Comparison of ENCODE assay signal across 9 mouse cellular contexts in genomic region chr4:150706793-150707724, GRCm38 (mm10). TPM values are rescaled to one million over a fixed set of nuclear protein-coding genes. Genes with fewer than 3 reads are reported as not detected.
DNase-seq lines count a peak whose midpoint lies in the region; ATAC-seq and TF ChIP-seq lines count a peak whose summit lies in the region.
"Had no signal": no experiment of that assay in that cellular context is flagged by ENCODE, and none has a peak within 500 bp of the region (broad histone marks: within the 10 kb centered on the region; RNA-seq: fewer than 3 reads in every experiment).

No protein-coding gene starts in this region.

- DNase-seq in adrenal gland, adult 18-20 months (ENCODE audit: low spot score in 2 of 2), result peak; percentile 42 to 63
- peak; percentile 81 for DNase-seq in gastrocnemius, adult 18-20 months (ENCODE audit: low spot score)
- peak; percentile 54 for DNase-seq in lung, embryonic 14.5 days
- no peak for DNase-seq in embryo, embryonic 11 days
- DNase-seq in left cerebral cortex, postnatal 10 days (ENCODE audit: extremely low spot score in 1 of 2, low spot score in 2 of 2), result no peak

- H3K36me3 ChIP-seq in intestine, embryonic 15.5 days, result no peaks in the 10 kb centered on the region
- H3K36me3 ChIP-seq in lung, embryonic 14.5 days (ENCODE audit: insufficient read depth), result no peaks in the 10 kb centered on the region
- H3K36me3 ChIP-seq: limb, embryonic 12.5 days had no signal

- H3K4me2 ChIP-seq in intestine, embryonic 15.5 days (replicated peaks), result no peak overlapping the region
- H3K4me2 ChIP-seq in lung, embryonic 14.5 days, result no peak overlapping the region
- H3K4me2 ChIP-seq: limb, embryonic 12.5 days had no signal

- 54% methylated on average over 19 of the region's 19 CpGs for WGBS in intestine, embryonic 15.5 days
- 44% methylated on average over 19 of the region's 19 CpGs for WGBS in lung, embryonic 14.5 days

- H3K4me1 ChIP-seq in intestine, embryonic 15.5 days (replicated peaks), result peaks cover 17% of the 10 kb centered on the region
- H3K4me1 ChIP-seq in lung, embryonic 14.5 days (ENCODE audit: insufficient read depth), result peaks cover 14% of the 10 kb centered on the region

- peak; percentile 32; the same call in 1 of the 2 replicates for ATAC-seq in intestine, embryonic 15.5 days
- peak; percentile 50 for ATAC-seq in lung, embryonic 14.5 days (ENCODE audit: insufficient read depth)
- no peak for ATAC-seq in megakaryocyte-erythroid progenitor cell, adult 5-6 weeks (replicated peaks; ENCODE audit: low FRiP score, low TSS enrichment, poor library complexity, severe bottlenecking)
- ATAC-seq in erythroid progenitor cell, adult 5-6 weeks (replicated peaks; ENCODE audit: low FRiP score, poor library complexity, severe bottlenecking), result no peak

- H3K9me3 ChIP-seq in intestine, embryonic 15.5 days, result no peaks in the 10 kb centered on the region
- H3K9me3 ChIP-seq in lung, embryonic 14.5 days (ENCODE audit: low read depth, low read length), result no peaks in the 10 kb centered on the region
- H3K9me3 ChIP-seq: limb, embryonic 12.5 days had no signal

- H3K27me3 ChIP-seq in intestine, embryonic 15.5 days (replicated peaks), result no peaks in the 10 kb centered on the region
- H3K27me3 ChIP-seq in lung, embryonic 14.5 days (ENCODE audit: insufficient read depth, low read length), result no peaks in the 10 kb centered on the region

- no peak overlapping the region for H3K27ac ChIP-seq in intestine, embryonic 15.5 days
- H3K27ac ChIP-seq in lung, embryonic 14.5 days (ENCODE audit: low read depth), result no peak overlapping the region
- H3K27ac ChIP-seq: limb, embryonic 12.5 days had no signal

- no peak overlapping the region for H3K4me3 ChIP-seq in intestine, embryonic 15.5 days (replicated peaks)
- no peak overlapping the region for H3K4me3 ChIP-seq in lung, embryonic 14.5 days (ENCODE audit: low read depth, low read length)
- H3K4me3 ChIP-seq: limb, embryonic 12.5 days had no signal

- intact Hi-C loops in left cerebral cortex, postnatal 10 days (cut with DNase I), result loop anchor here (5.0 kb wide), 1 partner anchor 145 kb away; the partner anchor contains the start of gene Errfi1

- H3K9ac ChIP-seq in intestine, embryonic 15.5 days, result no peak overlapping the region
- no peak overlapping the region for H3K9ac ChIP-seq in lung, embryonic 14.5 days
- H3K9ac ChIP-seq: limb, embryonic 12.5 days had no signal

- TF ChIP-seq CTCF in lung, embryonic 14.5 days (IDR thresholded peaks at IDR 0.05; ENCODE audit: low read depth), result no peak

RNA-seq across cellular contexts. Expression of gene Slc45a1, which starts 55.1 kb away (rescaled TPM):
- total RNA-seq in adrenal gland, adult 18-20 months (2021), result 1 to 10 TPM in 1 of 2 experiments, under 1 TPM in 1; 0.64 to 1.1 TPM
- not detected for total RNA-seq in gastrocnemius, adult 18-20 months (2021)
- 0.80 and 1.2 TPM in 2 replicates for polyA plus RNA-seq in intestine, embryonic 15.5 days (2015; fragmentation: Nextera tagmentation; extraction: Ambion mirVana)
- polyA plus RNA-seq in lung, embryonic 14.5 days (2014; fragmentation: Nextera tagmentation; extraction: Ambion mirVana), result not detected in 2 replicates
- not detected in 2 replicates for total RNA-seq in megakaryocyte-erythroid progenitor cell, adult 5-6 weeks (2014; fragmentation: Nextera tagmentation)
- total RNA-seq in megakaryocyte-erythroid progenitor cell, adult 5-6 weeks (2017), result not detected in 2 replicates
- total RNA-seq in erythroid progenitor cell, adult 5-6 weeks (2015; ENCODE audit: low replicate concordance), result not detected in 2 replicates
- not detected in 2 replicates for total RNA-seq in erythroid progenitor cell, adult 5-6 weeks (2017; ENCODE audit: low replicate concordance)
- total RNA-seq in left cerebral cortex, postnatal 10 days (2021), result 10 to 100 TPM; 52.1 to 54.9 TPM

Comparison
In these comparisons a context has a peak if more than half of its experiments do, and no peak if none do; other contexts are left out.
1. DNase-seq: peak in adrenal gland, adult 18-20 months (2 of 2), gastrocnemius, adult 18-20 months (single experiment) and lung, embryonic 14.5 days (single experiment); none in embryo, embryonic 11 days (single experiment) and left cerebral cortex, postnatal 10 days (0 of 2).
2. ATAC-seq: peak in intestine, embryonic 15.5 days (single experiment) and lung, embryonic 14.5 days (single experiment); none in megakaryocyte-erythroid progenitor cell, adult 5-6 weeks (single experiment) and erythroid progenitor cell, adult 5-6 weeks (single experiment).
3. RNA of gene Slc45a1, which starts 55.1 kb away (total RNA-seq): 52.1 to 54.9 TPM in left cerebral cortex, postnatal 10 days; 0.64 to 1.1 TPM in adrenal gland, adult 18-20 months, not detected in megakaryocyte-erythroid progenitor cell, adult 5-6 weeks, not detected in gastrocnemius, adult 18-20 months and not detected in erythroid progenitor cell, adult 5-6 weeks; every median in the first group is over 10 times any median in the second.